Mouse (Mus musculus) G1E (cell line): ENCODE measurements around the gene Pcdh15.

Source experiments
- CTCF ChIP-seq: IDR thresholded peaks from 2 replicates; pipeline ENCODE4 v1.5.1; 2012; ENCODE audit warnings: low read depth, low read length, inconsistent platforms, mixed read lengths
- GATA2 ChIP-seq: IDR thresholded peaks from 2 replicates; pipeline ENCODE4 v1.6.1; 2012; ENCODE audit warnings: low read depth, low read length, inconsistent platforms, borderline replicate concordance
- TAL1 ChIP-seq: conservative IDR thresholded peaks from 2 replicates; pipeline ENCODE4 v1.6.1; 2012; ENCODE audit warnings: low read depth, low read length, inconsistent platforms, mixed read lengths

GRCm38 (mm10) chr10:74023091-74023490 is 923.9 kb downstream of the Pcdh15 start:
- TF ChIP-seq CTCF, result no peak
- TF ChIP-seq GATA2, result no peak
- TF ChIP-seq TAL1, result no peak
